ENCODE assay signal across 18 mouse cellular contexts in genomic region chr9:65462544-65462943, GRCm38 (mm10). TPM values are rescaled to one million over a fixed set of nuclear protein-coding genes. Genes with fewer than 3 reads are reported as not detected.
DNase-seq lines count a peak whose midpoint lies in the region; ATAC-seq and TF ChIP-seq lines count a peak whose summit lies in the region.
"Had no signal": no experiment of that assay in that cellular context is flagged by ENCODE, and none has a peak within 500 bp of the region (broad histone marks: within the 10 kb centered on the region; RNA-seq: fewer than 3 reads in every experiment).

No protein-coding gene starts in this region.

- no peaks in the 10 kb centered on the region for H3K9me3 ChIP-seq in hindbrain, embryonic 12.5 days (replicated peaks)
- no peaks in the 10 kb centered on the region for H3K9me3 ChIP-seq in hindbrain, embryonic 11.5 days (ENCODE audit: control insufficient read depth, low read length)
- no peaks in the 10 kb centered on the region for H3K9me3 ChIP-seq in midbrain, embryonic 16.5 days (replicated peaks; ENCODE audit: control insufficient read depth, low read length, poor library complexity, severe bottlenecking)
- no peaks in the 10 kb centered on the region for H3K9me3 ChIP-seq in midbrain, embryonic 11.5 days (ENCODE audit: control insufficient read depth, low read length)
- no peaks in the 10 kb centered on the region for H3K9me3 ChIP-seq in limb, embryonic 14.5 days (ENCODE audit: control insufficient read depth, low read length)
- H3K9me3 ChIP-seq: heart, embryonic 10.5 days; hindbrain, embryonic 15.5 days; neural tube, embryonic 12.5 days had no signal

- WGBS in hindbrain, embryonic 12.5 days: 82% methylated on average over 5 of the region's 5 CpGs
- WGBS in hindbrain, embryonic 11.5 days: 84% methylated on average over 5 of the region's 5 CpGs
- 80% methylated on average over 5 of the region's 5 CpGs for WGBS in midbrain, embryonic 16.5 days
- WGBS in midbrain, embryonic 11.5 days: 79% methylated on average over 5 of the region's 5 CpGs
- WGBS in limb, embryonic 14.5 days: 68% methylated on average over 5 of the region's 5 CpGs

- no peak for ATAC-seq in hindbrain, embryonic 12.5 days (ENCODE audit: low FRiP score)
- no peak for ATAC-seq in hindbrain, embryonic 11.5 days (ENCODE audit: low FRiP score)
- ATAC-seq in midbrain, embryonic 16.5 days: no peak
- ATAC-seq in midbrain, embryonic 11.5 days (ENCODE audit: low FRiP score): no peak
- no peak for ATAC-seq in limb, embryonic 14.5 days (ENCODE audit: low FRiP score, low read depth)

- TF ChIP-seq POLR2A in limb, embryonic 14.5 days (IDR thresholded peaks at IDR 0.05; ENCODE audit: borderline replicate concordance, extremely low read depth, insufficient read depth, insufficient read length): no peak

- DNase-seq in hindbrain, embryonic 11.5 days (ENCODE audit: low spot score): no peak
- no peak for DNase-seq in midbrain, embryonic 11.5 days (ENCODE audit: low spot score, missing footprints)
- no peak for DNase-seq in limb, embryonic 14.5 days (ENCODE audit: low spot score)
- peak; percentile 70 for DNase-seq in lung, postnatal 36 days
- no peak for DNase-seq in yolk sac, embryonic 10.5 days (ENCODE audit: low spot score)
- DNase-seq in spleen, postnatal 10 days (ENCODE audit: low spot score in 2 of 2): no peak
- DNase-seq: cerebellum, adult 8-10 months; gastrocnemius, postnatal 25 days; retina, postnatal 1 day; spleen, adult 18-20 months; thymus, adult 18-20 months had no signal

- H3K4me1 ChIP-seq in hindbrain, embryonic 12.5 days: peaks cover 23% of the 10 kb centered on the region
- peaks cover 7% of the 10 kb centered on the region for H3K4me1 ChIP-seq in hindbrain, embryonic 11.5 days (replicated peaks; ENCODE audit: control insufficient read depth, insufficient read depth, low read length)
- H3K4me1 ChIP-seq in midbrain, embryonic 16.5 days (ENCODE audit: control insufficient read depth, insufficient read depth, low read length): peaks cover 20% of the 10 kb centered on the region
- H3K4me1 ChIP-seq in midbrain, embryonic 11.5 days (ENCODE audit: control insufficient read depth, insufficient read depth, low read length): peaks cover 14% of the 10 kb centered on the region
- peaks cover 9% of the 10 kb centered on the region; the same call in 1 of the 2 replicates for H3K4me1 ChIP-seq in limb, embryonic 14.5 days (ENCODE audit: control insufficient read depth, insufficient read depth, low read length)

- no peak overlapping the region for H3K4me3 ChIP-seq in hindbrain, embryonic 12.5 days
- H3K4me3 ChIP-seq in hindbrain, embryonic 11.5 days (ENCODE audit: low read depth, low read length): no peak overlapping the region
- H3K4me3 ChIP-seq in midbrain, embryonic 16.5 days (ENCODE audit: low read depth, low read length): no peak overlapping the region
- no peak overlapping the region for H3K4me3 ChIP-seq in midbrain, embryonic 11.5 days (ENCODE audit: low read depth, low read length)
- H3K4me3 ChIP-seq in limb, embryonic 14.5 days (replicated peaks; ENCODE audit: low read length): no peak overlapping the region
- H3K4me3 ChIP-seq: neural tube, embryonic 12.5 days had no signal

- peaks cover 18% of the 10 kb centered on the region for H3K36me3 ChIP-seq in hindbrain, embryonic 12.5 days
- H3K36me3 ChIP-seq in hindbrain, embryonic 11.5 days (ENCODE audit: control insufficient read depth, insufficient read depth, low read length): no peaks in the 10 kb centered on the region
- H3K36me3 ChIP-seq in midbrain, embryonic 16.5 days (ENCODE audit: control insufficient read depth, insufficient read depth, low read length): peaks cover 11% of the 10 kb centered on the region; the same call in 1 of the 2 replicates
- no peaks in the 10 kb centered on the region for H3K36me3 ChIP-seq in midbrain, embryonic 11.5 days (ENCODE audit: control insufficient read depth, insufficient read depth, low read length)
- peaks cover 15% of the 10 kb centered on the region for H3K36me3 ChIP-seq in limb, embryonic 14.5 days (ENCODE audit: control insufficient read depth, insufficient read depth, low read length)

- H3K9ac ChIP-seq in hindbrain, embryonic 12.5 days: no peak overlapping the region
- H3K9ac ChIP-seq in hindbrain, embryonic 11.5 days (ENCODE audit: low read depth, low read length): no peak overlapping the region
- no peak overlapping the region for H3K9ac ChIP-seq in midbrain, embryonic 16.5 days (ENCODE audit: low read depth, low read length)
- H3K9ac ChIP-seq in midbrain, embryonic 11.5 days (ENCODE audit: low read length): no peak overlapping the region
- H3K9ac ChIP-seq in limb, embryonic 14.5 days (ENCODE audit: low read depth, low read length, severe bottlenecking): no peak overlapping the region
- H3K9ac ChIP-seq: liver, embryonic 14.5 days; neural tube, embryonic 12.5 days had no signal

- no peak overlapping the region for H3K27ac ChIP-seq in hindbrain, embryonic 12.5 days
- no peak overlapping the region for H3K27ac ChIP-seq in hindbrain, embryonic 11.5 days (ENCODE audit: low read depth, low read length)
- H3K27ac ChIP-seq in midbrain, embryonic 16.5 days (ENCODE audit: low read length): no peak overlapping the region
- H3K27ac ChIP-seq in midbrain, embryonic 11.5 days (ENCODE audit: low read depth, low read length): no peak overlapping the region
- no peak overlapping the region for H3K27ac ChIP-seq in limb, embryonic 14.5 days (replicated peaks; ENCODE audit: low read depth, low read length)
- H3K27ac ChIP-seq: liver, embryonic 14.5 days; neural tube, embryonic 12.5 days had no signal

- peak overlapping the region; percentile 77; the same call in 1 of the 2 replicates for H3K4me2 ChIP-seq in hindbrain, embryonic 12.5 days (replicated peaks)
- no peak overlapping the region for H3K4me2 ChIP-seq in hindbrain, embryonic 11.5 days (replicated peaks; ENCODE audit: low read depth, low read length)
- H3K4me2 ChIP-seq in midbrain, embryonic 16.5 days (ENCODE audit: low read length): 0 out of 2 replicates have a peak overlapping the region, but pooled peaks have one; percentile 6
- no peak overlapping the region for H3K4me2 ChIP-seq in midbrain, embryonic 11.5 days
- peak overlapping the region; percentile 72; the same call in 1 of the 2 replicates for H3K4me2 ChIP-seq in limb, embryonic 14.5 days (replicated peaks; ENCODE audit: low read depth, low read length, severe bottlenecking)

- no peaks in the 10 kb centered on the region for H3K27me3 ChIP-seq in hindbrain, embryonic 12.5 days
- no peaks in the 10 kb centered on the region for H3K27me3 ChIP-seq in hindbrain, embryonic 11.5 days (ENCODE audit: control insufficient read depth, insufficient read depth, low read length)
- no peaks in the 10 kb centered on the region for H3K27me3 ChIP-seq in midbrain, embryonic 16.5 days (ENCODE audit: control insufficient read depth, insufficient read depth, low read depth, low read length)
- H3K27me3 ChIP-seq in midbrain, embryonic 11.5 days (ENCODE audit: control insufficient read depth, insufficient read depth, low read length): no peaks in the 10 kb centered on the region
- H3K27me3 ChIP-seq in limb, embryonic 14.5 days (ENCODE audit: control insufficient read depth, insufficient read depth, low read length): no peaks in the 10 kb centered on the region
- H3K27me3 ChIP-seq: hindbrain, embryonic 15.5 days; neural tube, embryonic 12.5 days had no signal

RNA-seq across cellular contexts. Expression of gene Spg21, which starts 1.8 kb away (rescaled TPM):
- 121 and 136 TPM in 2 replicates for polyA plus RNA-seq in hindbrain, embryonic 12.5 days (2016; fragmentation: Nextera tagmentation; extraction: Ambion mirVana)
- 131 and 137 TPM in 2 replicates for polyA plus RNA-seq in hindbrain, embryonic 11.5 days (2014; fragmentation: Nextera tagmentation; extraction: Ambion mirVana)
- polyA plus RNA-seq in midbrain, embryonic 16.5 days (2015; fragmentation: Nextera tagmentation; extraction: Ambion mirVana): 111 and 126 TPM in 2 replicates
- polyA plus RNA-seq in midbrain, embryonic 11.5 days (2014; fragmentation: Nextera tagmentation; extraction: Ambion mirVana): 122 and 125 TPM in 2 replicates
- 68.0 and 70.3 TPM in 2 replicates for polyA plus RNA-seq in limb, embryonic 14.5 days (2012; rRNA removed)
- 147 and 169 TPM in 2 replicates for polyA plus RNA-seq in limb, embryonic 14.5 days (2014; fragmentation: Nextera tagmentation; extraction: Ambion mirVana)

RNA-seq across cellular contexts. Expression of gene Mtfmt, which starts 27.0 kb away (rescaled TPM):
- 22.8 and 28.4 TPM in 2 replicates for polyA plus RNA-seq in hindbrain, embryonic 12.5 days (2016; fragmentation: Nextera tagmentation; extraction: Ambion mirVana)
- polyA plus RNA-seq in hindbrain, embryonic 11.5 days (2014; fragmentation: Nextera tagmentation; extraction: Ambion mirVana): 19.7 and 20.8 TPM in 2 replicates
- 23.2 and 25.0 TPM in 2 replicates for polyA plus RNA-seq in midbrain, embryonic 16.5 days (2015; fragmentation: Nextera tagmentation; extraction: Ambion mirVana)
- polyA plus RNA-seq in midbrain, embryonic 11.5 days (2014; fragmentation: Nextera tagmentation; extraction: Ambion mirVana): 18.3 and 18.7 TPM in 2 replicates
- 26.3 and 28.8 TPM in 2 replicates for polyA plus RNA-seq in limb, embryonic 14.5 days (2012; rRNA removed)
- polyA plus RNA-seq in limb, embryonic 14.5 days (2014; fragmentation: Nextera tagmentation; extraction: Ambion mirVana): 18.7 and 22.5 TPM in 2 replicates

RNA-seq across cellular contexts. Expression of gene Slc51b, which starts 39.8 kb away (rescaled TPM):
- polyA plus RNA-seq in hindbrain, embryonic 12.5 days (2016; fragmentation: Nextera tagmentation; extraction: Ambion mirVana): not detected in 2 replicates
- polyA plus RNA-seq in hindbrain, embryonic 11.5 days (2014; fragmentation: Nextera tagmentation; extraction: Ambion mirVana): not detected in 2 replicates
- not detected in 2 replicates for polyA plus RNA-seq in midbrain, embryonic 16.5 days (2015; fragmentation: Nextera tagmentation; extraction: Ambion mirVana)
- polyA plus RNA-seq in midbrain, embryonic 11.5 days (2014; fragmentation: Nextera tagmentation; extraction: Ambion mirVana): not detected in 2 replicates
- polyA plus RNA-seq in limb, embryonic 14.5 days (2012; rRNA removed): not detected in 2 replicates
- polyA plus RNA-seq in limb, embryonic 14.5 days (2014; fragmentation: Nextera tagmentation; extraction: Ambion mirVana): not detected in 2 replicates
- polyA plus RNA-seq: heart, embryonic 10.5 days; hindbrain, embryonic 15.5 days; neural tube, embryonic 12.5 days had no signal

RNA-seq across cellular contexts. Expression of gene Ankdd1a, which starts 57.4 kb away (rescaled TPM):
- 0.22 TPM in 1 of 2 replicates, not detected in the other for polyA plus RNA-seq in hindbrain, embryonic 12.5 days (2016; fragmentation: Nextera tagmentation; extraction: Ambion mirVana)
- polyA plus RNA-seq in hindbrain, embryonic 11.5 days (2014; fragmentation: Nextera tagmentation; extraction: Ambion mirVana): 0.20 and 0.71 TPM in 2 replicates
- polyA plus RNA-seq in midbrain, embryonic 16.5 days (2015; fragmentation: Nextera tagmentation; extraction: Ambion mirVana): 1.1 and 1.8 TPM in 2 replicates
- not detected in 2 replicates for polyA plus RNA-seq in midbrain, embryonic 11.5 days (2014; fragmentation: Nextera tagmentation; extraction: Ambion mirVana)
- 0.08 TPM in 1 of 2 replicates, not detected in the other for polyA plus RNA-seq in limb, embryonic 14.5 days (2012; rRNA removed)
- not detected in 2 replicates for polyA plus RNA-seq in limb, embryonic 14.5 days (2014; fragmentation: Nextera tagmentation; extraction: Ambion mirVana)
- polyA plus RNA-seq: heart, embryonic 10.5 days; kidney, embryonic 14.5 days had no signal

Comparison
In these comparisons a context has a peak if more than half of its experiments do, and no peak if none do; other contexts are left out.
1. H3K4me2 ChIP-seq: peak in hindbrain, embryonic 12.5 days (single experiment), midbrain, embryonic 16.5 days (single experiment) and limb, embryonic 14.5 days (single experiment); none in hindbrain, embryonic 11.5 days (single experiment) and midbrain, embryonic 11.5 days (single experiment).